Mouse (Mus musculus) bone marrow, adult 2 months (tissue): ENCODE measurements at regions not wholly inside any gene's neighbourhood (a gene's known extent, or its start where the extent isn't known, plus 50 kb on each side); places are given as distances from the start of the nearest gene placed in this dataset.

ENCODE experiments used
- CTCF ChIP-seq: fragments of 200-500 bp; IDR thresholded peaks from 2 replicates; pipeline ENCODE4 v1.5.1; 2011; ENCODE audit warnings: low read length, control low read depth; ENCODE audit not compliant: control insufficient read depth, insufficient read depth
- POLR2A ChIP-seq: fragments of 200-500 bp; IDR thresholded peaks from 2 replicates; pipeline ENCODE4 v1.6.1; 2011; ENCODE audit warnings: low read depth, mild to moderate bottlenecking, control low read depth, low read length, borderline replicate concordance; ENCODE audit not compliant: control insufficient read depth

GRCm38 (mm10) chr10:44854109-44854508 lies 212.9 kb upstream of the Prep start:
- TF ChIP-seq CTCF: no peak
- no peak for TF ChIP-seq POLR2A
